Mouse (Mus musculus) MEL-GATA-1-ER (cell line): ENCODE measurements at regions not wholly inside any gene's neighbourhood (a gene's known extent, or its start where the extent isn't known, plus 50 kb on each side); places are given as distances from the start of the nearest gene placed in this dataset.
"Not testable (repeated sequence)": the region's sequence is repeated elsewhere in the genome, so short reads cannot be mapped to it uniquely, and the experiment has no call there.

ENCODE experiments used
- DNase-seq: peaks from one replicate; pipeline ENCODE4 v3.0.0-alpha.2; 2012; ENCODE audit warnings: low read depth; ENCODE audit errors: extremely low read depth

DNA sequence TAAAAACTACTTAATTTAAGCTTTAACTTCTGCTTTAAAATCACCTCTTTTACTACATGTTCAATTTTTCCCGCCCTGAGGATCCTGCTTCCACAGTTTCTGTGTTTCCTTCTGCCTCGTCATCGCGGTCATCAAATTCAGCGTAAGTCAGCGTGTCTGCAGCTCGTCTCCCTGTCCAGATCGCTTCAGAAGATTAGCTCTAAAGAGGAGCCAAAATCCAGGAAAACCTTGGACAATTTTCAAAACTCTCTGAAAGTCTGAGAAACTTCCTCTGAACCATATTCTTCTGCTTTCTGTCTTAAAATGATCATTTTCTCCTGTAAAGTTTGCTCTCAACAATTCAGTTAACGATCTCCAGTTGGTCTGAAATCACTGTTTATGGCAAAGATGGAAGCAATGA lies 196.2 kb upstream of the Speer4f2 start:
- DNase-seq: no peak

DNA sequence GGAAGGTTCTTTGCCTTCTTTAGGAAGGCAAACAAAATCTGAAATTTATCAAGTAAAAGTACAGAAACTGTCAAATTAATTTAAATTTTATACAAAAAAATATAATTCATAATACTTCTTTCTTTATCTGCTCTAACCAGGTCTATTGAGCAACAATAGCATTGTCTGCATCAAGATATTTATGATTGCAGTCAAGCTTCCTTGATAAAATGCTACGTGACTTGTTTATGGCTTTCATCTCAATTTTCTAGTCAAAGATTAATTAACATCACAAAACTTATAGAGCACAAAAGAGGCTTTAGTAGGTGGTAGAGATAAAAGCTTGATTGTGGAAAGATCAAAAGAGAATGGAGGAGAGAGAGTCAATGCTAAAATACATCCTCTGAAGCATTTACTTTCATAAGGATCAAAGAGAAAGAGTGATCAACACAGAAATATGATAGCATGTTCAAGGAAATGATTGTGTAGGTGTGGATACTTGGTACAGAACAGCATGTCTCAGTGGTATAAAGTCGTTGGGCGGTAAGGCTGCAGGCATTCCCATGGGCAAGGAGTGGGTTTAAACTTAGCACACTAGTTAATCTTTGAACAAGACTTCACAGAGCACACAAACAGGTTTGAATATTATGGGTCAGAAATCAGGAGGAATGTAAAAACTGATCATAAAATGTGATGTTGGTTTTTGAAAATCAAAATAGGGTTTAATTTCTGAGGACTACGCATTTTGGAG lies 164.3 kb upstream of the Speer4f2 start:
- DNase-seq: no peak

DNA sequence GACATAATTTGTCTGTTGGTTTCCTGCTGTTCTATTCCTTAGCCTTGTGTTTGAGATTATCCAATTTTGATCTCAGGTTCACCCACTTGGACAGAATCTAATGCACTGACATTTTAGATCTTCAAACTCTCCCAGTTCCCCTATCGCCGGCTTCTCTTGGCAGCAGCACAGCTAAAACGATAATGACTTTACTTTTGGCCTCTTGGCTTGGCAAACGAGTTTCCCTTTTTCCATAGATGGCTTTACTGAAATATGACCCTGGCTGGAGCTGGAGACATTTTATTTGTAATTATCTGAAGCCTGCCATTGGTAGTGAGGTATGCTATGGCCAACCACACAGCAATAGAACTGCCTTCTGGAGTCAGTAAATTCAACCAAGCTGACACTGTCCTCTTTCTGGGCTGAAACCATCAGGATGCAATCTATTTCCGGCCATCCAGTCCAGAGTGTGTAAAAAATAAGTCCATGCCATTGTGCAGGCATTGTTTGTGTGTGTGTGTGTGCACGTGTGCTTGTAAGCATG lies 162.2 kb upstream of the Speer4f2 start:
- DNase-seq: no peak

DNA sequence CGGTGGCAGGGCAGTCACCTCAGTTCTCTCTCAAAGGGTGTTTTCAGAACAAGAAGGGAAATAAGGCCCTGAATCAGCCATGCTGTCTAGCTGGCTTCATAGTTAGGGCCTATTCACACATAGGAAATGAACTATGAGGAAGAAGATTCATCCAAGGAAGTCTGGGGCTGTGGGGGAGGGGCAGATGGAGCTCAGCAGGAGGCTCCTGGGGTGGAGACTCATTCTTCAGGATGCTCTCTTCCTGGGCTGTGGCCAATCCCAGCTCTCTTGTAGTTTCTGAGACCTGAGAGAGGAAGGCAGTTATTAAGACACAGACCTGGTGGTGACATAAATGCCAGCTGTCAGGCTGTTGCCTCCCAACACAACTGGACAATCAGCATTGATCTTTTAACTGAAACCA lies 149.4 kb upstream of the Speer4f2 start:
- not testable (repeated sequence) for DNase-seq

DNA sequence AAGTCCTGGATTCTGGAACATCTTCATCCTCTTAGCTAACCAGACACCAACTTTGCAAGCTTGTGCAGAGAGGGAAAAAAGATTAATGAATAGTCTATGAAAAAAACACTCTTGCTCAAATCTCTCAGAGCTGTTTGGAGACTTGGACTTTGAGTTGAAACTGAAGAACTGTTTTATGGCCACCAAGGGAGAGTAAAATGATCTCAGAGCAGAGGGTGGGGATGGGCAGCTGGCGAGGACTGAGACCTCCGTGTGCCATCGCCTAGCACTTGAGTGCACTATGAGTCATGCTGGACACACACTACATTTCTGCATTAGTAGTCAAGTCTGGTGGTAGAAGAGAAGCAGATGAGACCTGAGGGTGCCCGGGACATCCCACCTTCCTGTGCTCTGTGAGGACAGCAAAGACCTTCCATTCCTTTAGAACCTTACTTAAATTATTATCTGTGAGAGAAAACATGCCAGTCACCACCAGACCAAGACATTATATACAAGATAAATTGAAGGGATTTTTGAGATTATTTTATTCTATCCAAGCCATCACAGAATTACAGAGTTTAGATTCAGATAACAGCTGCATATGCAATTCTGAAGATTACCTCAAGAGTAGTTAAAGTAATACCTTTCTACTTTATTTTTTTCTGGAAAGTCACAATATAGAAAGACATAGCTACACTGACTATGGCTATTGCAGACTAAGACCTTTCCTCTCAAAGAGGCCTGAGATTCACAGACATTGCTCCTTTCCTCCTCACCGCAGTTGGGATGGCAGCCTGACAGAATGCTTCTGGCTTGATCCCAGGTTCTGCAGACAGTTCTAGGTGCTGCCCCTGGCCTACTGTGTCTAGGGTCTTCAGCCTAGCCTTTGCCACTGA lies 125.0 kb upstream of the Speer4f2 start:
- no peak for DNase-seq

DNA sequence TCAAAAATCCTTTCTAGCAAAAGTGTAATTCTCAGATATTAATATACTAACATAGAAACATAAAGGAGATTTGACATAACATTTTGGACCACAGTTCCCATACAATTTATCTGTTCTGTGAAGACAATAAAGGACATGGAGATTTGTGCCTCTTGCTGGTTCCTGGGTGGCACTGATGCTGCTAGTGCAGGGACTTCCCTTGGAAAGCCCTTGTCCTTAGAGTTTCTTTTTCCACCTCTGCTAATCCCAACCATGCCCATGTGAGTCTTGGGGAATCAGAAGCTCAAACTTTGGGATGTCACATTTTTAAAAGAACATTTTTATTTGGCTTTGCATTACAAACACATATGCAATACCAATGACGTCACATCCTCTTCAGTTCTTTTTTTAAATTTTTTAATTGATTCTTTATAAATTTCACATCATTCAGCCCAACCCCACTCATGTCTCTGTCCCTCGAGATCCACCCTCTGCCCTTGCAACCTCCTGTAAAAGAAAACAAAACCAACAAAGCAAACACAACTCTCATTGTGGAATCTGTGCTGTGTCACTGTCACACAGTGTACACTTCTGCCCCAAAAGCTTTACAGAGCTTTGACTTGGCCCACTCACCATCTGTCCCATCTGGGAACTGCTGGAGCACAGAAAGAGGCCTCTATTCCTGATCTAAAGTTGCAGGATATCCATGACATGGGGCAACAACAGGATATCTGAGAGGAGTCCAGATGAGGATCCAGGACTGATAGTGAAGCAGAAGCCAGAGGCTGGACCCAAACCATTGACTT lies 112.2 kb upstream of the Speer4f2 start:
- no peak for DNase-seq

DNA sequence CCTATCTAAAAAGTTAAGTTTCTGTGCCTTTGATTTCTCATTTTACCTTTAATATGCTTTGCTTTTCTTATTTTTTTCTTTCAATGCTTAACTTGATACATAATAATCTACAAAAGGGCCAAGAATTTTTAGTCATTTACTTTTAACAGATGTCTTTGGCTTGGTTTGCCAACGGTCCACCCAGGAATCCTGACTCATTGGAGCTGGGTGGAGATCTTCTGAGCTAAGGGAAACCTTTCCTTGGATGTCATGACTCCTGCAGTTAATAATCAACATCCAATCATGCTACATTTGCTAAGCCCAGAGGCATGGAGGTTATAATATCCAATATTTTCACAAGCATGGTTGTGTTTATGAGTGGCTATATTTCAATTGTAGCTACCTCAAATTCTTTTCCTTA lies 110.9 kb upstream of the Speer4f2 start:
- no peak for DNase-seq

DNA sequence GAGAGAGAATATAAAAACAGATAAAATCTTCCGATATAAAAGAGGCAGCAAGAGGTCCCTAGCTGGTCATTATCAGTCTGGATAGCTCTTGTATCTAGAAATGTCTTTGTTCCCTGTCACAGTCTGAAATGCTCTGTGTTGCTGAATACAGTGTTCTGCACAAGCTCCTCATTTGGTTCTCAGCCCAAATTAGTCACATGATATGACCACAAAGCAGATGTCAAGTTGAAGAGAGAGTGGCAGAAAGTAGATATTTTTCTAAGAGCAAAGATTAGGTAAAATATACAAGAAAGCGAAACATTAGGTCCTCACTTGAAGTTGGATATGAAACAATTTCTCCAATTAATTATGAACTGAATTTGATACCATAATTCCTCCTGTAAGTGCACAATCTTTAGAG lies 101.8 kb upstream of the Speer4f2 start:
- no peak for DNase-seq

DNA sequence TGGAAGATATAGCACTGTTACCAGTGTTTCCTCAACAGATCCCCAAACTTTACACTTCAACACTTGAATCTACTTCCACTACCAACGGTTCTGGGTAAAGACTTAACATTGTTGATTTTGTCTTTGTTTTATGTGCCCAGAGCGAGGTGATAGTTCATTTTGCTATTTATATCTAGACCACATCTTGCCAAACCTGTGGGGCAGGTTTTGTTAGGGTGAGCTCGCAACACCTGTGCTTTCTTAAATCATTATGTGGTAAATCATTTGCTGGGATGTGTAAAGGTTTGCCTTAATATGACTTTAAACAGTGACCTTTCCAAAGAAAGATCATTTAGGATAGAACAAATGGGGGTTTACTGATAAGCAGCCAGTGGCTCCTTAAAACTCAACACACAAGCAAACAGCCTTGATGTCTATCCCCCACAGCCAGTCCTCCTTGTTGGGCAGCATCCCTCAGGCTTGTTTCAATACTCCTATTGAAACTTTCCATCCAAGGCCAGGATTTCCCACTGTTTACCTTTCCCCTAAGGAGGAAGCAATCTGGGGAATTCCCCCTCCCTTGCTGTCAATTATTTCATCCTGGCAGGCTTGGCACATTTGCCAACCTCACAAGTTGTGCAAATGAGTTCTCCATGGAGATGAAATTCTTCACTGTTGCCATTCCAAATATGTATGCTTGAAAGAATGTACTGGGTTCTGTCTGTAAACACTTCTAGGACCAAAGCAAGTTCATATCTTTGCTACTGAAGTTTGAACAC lies 101.1 kb upstream of the Speer4f2 start:
- no peak for DNase-seq

DNA sequence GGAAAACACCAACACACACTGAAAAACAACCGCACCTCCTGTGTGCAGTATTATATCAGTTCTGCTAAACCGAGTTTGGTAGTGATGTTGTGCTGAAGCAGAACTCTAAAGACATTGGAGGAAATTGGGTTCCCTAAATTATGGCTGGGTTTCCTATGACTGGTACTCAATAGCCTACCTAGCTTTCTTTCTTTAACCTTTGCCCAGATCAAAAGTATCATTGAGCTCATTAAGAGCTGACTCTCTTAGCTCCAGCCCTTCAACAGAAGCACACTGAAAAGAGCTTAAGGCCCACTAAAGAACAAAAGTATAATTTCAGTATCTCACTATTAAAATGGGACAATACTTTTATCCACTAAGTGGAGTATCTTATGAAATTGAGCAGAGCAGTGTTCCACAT lies 97.6 kb upstream of the Speer4f2 start:
- DNase-seq: no peak

DNA sequence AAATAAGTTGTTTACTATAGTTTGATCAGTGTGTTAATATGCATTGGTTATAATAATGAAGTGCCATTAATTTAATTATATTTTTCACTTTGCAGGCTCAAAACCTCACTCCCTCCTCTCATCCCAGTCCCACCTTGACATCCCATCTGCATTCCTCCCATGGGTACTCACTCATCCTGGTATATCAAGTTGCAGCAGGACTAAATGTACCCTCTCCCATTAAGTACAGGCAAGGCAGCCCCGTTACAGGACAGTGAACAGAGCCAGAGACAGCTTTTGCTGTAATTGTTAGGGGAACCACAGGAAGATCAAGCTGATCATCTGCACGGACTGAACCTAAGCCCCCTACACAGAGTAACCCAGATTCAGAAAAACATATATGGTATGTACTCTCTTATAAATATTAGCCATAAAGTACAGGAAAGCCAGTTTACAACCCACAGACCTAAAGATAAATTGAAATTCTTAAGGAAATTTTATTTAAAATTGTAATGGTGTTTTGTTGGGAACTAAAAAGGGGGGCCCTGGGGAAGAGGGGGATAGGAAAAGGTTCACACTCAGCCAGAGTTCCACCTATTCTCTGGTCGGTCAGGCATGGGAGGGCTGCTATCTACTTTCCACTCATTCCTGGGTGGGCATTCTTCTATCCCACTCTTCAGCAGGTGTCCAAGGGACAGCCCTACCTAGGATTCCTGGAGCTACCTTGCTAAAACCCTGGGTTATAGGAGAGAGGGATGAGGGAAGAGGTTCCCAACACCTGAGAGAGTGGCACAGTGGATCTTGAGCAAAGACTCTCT lies 96.0 kb upstream of the Speer4f2 start:
- no peak for DNase-seq

DNA sequence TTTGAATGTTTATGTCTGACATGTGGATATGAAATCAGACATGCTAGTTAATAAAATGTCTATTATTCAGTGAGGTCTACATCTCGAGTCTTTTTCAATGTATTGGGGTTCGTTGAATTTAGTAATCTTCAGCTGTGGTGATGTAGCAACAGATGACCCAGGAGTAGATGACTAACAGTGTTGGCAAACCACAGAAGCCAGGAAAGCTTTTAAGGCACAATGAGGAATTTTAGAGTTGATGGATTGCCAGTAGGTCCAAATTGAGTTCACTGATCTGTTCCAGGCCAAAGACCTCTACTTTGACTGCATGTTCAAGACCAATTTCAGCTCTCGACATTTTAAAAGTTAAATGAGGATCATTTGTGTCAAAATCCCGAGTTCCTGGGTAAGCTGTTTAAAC lies 92.8 kb upstream of the Speer4f2 start:
- no peak for DNase-seq

DNA sequence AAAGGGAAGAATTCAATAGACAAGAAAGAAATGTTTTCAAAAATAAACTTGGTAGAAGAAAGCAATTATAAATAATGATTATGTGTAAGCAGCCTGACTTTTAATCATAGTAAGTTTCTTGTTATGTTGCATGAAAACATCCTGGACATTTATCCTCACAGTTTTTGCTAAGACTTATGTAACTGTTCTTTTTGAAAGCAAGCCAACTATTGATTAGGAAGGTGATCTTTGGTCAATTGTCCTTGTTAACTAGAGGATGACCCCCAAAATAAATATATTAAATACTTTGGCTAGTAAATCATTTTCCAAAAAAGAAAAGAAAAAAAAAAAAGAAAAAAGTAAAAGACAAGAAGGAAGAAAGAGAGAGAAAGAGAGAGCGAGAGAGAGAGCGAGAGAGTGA lies 92.0 kb upstream of the Speer4f2 start:
- no peak for DNase-seq

DNA sequence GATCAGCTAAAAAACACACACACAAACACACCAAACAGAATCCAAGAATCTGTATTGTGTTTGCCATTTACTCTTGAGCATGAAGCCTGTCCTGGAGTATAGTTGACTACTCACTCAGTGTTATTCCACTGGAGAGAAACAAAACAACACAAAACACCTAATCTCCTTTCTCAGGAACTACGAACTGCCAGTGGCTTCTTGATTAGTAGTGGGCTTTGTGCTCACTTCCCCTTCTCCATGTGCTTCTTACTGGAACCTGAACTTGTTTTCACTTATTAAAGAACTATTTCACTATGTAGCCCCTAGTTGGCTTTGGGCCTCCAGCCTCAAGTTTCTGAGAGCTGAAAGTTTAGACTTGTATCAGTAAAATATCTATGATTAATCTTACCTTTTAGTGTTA lies 84.0 kb upstream of the Speer4f2 start:
- DNase-seq: peak; percentile 15

DNA sequence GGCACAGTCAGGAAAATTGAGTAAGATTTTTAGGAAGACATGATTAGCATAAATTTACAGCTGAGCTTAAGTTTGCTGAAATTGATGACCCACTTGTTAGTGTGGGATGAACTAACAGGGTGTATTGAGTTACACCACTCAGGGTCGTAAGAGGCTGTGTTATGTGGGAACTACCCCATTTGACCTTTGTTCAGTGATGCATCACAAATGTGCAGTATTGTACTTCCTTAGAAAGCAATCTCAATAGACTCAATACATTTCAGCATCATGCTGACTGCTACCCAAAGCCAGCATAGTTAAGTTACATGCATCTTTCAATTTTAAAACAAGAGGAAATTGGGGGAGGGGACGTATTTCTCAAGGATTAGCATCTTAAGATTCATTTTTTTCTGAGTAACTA lies 80.4 kb upstream of the Speer4f2 start:
- no peak for DNase-seq

DNA sequence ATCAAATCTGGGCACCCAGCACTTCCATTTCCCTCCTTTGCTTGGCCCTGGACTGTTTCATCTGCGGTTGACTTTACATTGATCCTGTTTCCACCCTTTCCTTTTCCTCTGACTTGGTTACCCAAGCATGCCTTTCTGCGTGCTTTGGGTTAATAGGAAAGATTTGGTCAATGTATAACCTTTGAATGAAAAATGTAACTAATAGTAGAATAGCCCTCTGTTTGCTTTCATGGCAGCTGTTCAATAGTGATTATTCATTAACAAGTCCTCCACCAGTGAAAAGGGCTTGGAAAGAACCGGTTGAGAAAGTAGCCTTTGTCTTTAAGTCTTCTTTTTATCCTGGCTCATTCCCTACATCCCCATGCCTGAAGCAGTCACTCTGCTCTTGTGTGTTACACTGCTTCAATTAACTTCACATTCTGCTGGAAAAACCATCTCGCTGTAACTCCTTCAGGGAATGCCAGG lies 76.4 kb upstream of the Speer4f2 start:
- no peak for DNase-seq

DNA sequence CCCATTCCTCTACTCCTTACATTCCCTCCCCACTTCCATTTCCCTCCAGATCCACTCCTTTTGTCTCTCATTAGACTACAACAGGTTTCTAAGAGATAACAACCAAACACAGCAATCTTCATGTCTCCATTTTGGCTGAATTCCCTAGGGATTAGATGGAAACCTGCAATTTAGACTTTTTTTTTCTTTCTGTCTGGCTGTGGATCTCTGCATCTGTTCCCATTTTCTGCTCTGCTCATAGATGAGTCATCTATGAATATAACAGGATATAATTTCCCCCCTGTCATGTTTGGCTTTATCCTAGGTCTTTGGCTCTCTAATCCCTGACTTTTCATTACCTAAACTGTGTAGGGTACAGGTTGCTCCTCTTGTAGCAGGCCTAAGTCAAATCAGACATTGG lies 73.1 kb upstream of the Speer4f2 start:
- DNase-seq: no peak

DNA sequence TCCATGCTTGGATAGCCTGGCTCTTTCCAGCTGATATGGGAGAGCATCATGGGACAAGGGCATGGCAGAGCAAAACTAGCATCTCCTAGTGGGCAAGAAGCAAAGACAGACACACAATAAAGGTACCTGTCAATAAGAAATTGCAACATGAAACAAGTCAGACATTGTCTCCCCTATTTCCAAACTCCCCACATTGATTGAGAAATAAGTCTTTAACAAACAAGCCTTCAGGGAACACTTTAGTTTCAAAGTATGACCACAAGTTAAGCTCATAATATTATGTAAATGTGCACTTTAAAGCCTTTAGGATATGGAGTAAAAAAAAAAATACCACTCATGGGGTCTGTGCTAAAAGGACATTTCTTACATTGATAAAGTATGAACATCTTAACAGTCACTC lies 51.5 kb upstream of the Speer4f2 start:
- no peak for DNase-seq
